Mouse (Mus musculus) MEL (cell line): ENCODE measurements around the gene Rnf223. TPM values are rescaled to one million over a fixed set of nuclear protein-coding genes. Genes with fewer than 3 reads are reported as not detected.

ENCODE experiments used
- polyA plus RNA-seq, 2 experiments: library from polyadenylated mRNA; stranded (reverse) in 1 of 2; unstranded in 1 of 2; fragments of >175 nt in 1 of 2; fragments of >200 nt in 1 of 2; gene quantifications; 2 replicates each; pipeline versions ENCODE4 v1.2.1 to v1.2.4; 2012; ENCODE audit warnings: low replicate concordance in 2 of 2, low read depth in 1 of 2; ENCODE audit not compliant: insufficient read length in 2 of 2, insufficient read depth in 1 of 2, missing spikeins in 1 of 2
- total RNA-seq: library from RNA; depleted of rRNA; stranded (reverse); fragments of 300-350 nt; gene quantifications from 2 replicates; pipeline ENCODE4 v1.2.3, GENCODE M21; 2012; rRNA removed

The Rnf223 gene
- total and polyA plus RNA-seq, 3 experiments: 0.65 to 2.5 TPM; not detected in 1

Other genes with a start within 250 kb of the Rnf223 start
- gene Pusl1, start 238.7 kb upstream of the Rnf223 start, total RNA-seq: 50.0 and 65.2 TPM in 2 replicates
- 10 to 100 TPM in 1 of 2 experiments, not detected in 1; 68.4 TPM for gene Pusl1, start 238.7 kb upstream of the Rnf223 start, polyA plus RNA-seq
- gene Acap3, start 238.7 kb upstream of the Rnf223 start, total RNA-seq: 17.6 and 24.5 TPM in 2 replicates
- gene Acap3, start 238.7 kb upstream of the Rnf223 start, polyA plus RNA-seq: 10 to 100 TPM in 1 of 2 experiments, not detected in 1; 39.1 TPM
- 120 and 121 TPM in 2 replicates for gene Ube2j2, start 186.7 kb upstream of the Rnf223 start, total RNA-seq
- gene Ube2j2, start 186.7 kb upstream of the Rnf223 start, polyA plus RNA-seq: 100 to 1,000 TPM in 1 of 2 experiments, not detected in 1; 172 TPM
- gene C1qtnf12, start 168.2 kb upstream of the Rnf223 start, total RNA-seq: 1.2 and 1.8 TPM in 2 replicates
- gene C1qtnf12, start 168.2 kb upstream of the Rnf223 start, polyA plus RNA-seq: 1 to 10 TPM in 1 of 2 experiments, not detected in 1; 2.9 TPM
- gene B3galt6, start 137.9 kb upstream of the Rnf223 start, total RNA-seq: 6.6 and 9.1 TPM in 2 replicates
- 1 to 10 TPM in 1 of 2 experiments, not detected in 1; 3.8 TPM for gene B3galt6, start 137.9 kb upstream of the Rnf223 start, polyA plus RNA-seq
- gene Sdf4, start 137.6 kb upstream of the Rnf223 start, total RNA-seq: 111 and 114 TPM in 2 replicates
- gene Sdf4, start 137.6 kb upstream of the Rnf223 start, polyA plus RNA-seq: 100 to 1,000 TPM in 1 of 2 experiments, not detected in 1; 117 TPM
- gene Tnfrsf4, start 116.7 kb upstream of the Rnf223 start, total RNA-seq: 1.6 and 1.7 TPM in 2 replicates
- gene Tnfrsf4, start 116.7 kb upstream of the Rnf223 start, polyA plus RNA-seq: 1 to 10 TPM in 1 of 2 experiments, not detected in 1; 2.7 TPM
- gene Tnfrsf18, start 104.3 kb upstream of the Rnf223 start, total RNA-seq: 13.6 and 16.2 TPM in 2 replicates
- 1 to 10 TPM in 1 of 2 experiments, not detected in 1; 9.3 TPM for gene Tnfrsf18, start 104.3 kb upstream of the Rnf223 start, polyA plus RNA-seq
- gene Ttll10, start 71.1 kb upstream of the Rnf223 start, total RNA-seq: not detected in 2 replicates
- gene Ttll10, start 71.1 kb upstream of the Rnf223 start, polyA plus RNA-seq: under 1 TPM in 1 of 2 experiments, not detected in 1; 0.11 TPM
- gene 9430015G10Rik, start 20.5 kb upstream of the Rnf223 start, total RNA-seq: 27.5 and 28.7 TPM in 2 replicates
- gene 9430015G10Rik, start 20.5 kb upstream of the Rnf223 start, polyA plus RNA-seq: 10 to 100 TPM in 1 of 2 experiments, not detected in 1; 52.9 TPM
- 13.7 and 19.3 TPM in 2 replicates for gene Agrn, start 67.0 kb downstream of the Rnf223 start, total RNA-seq
- gene Agrn, start 67.0 kb downstream of the Rnf223 start, polyA plus RNA-seq: 10 to 100 TPM in 1 of 2 experiments, not detected in 1; 43.0 TPM
- gene Isg15, start 70.3 kb downstream of the Rnf223 start, total RNA-seq: 3.8 and 5.4 TPM in 2 replicates
- gene Isg15, start 70.3 kb downstream of the Rnf223 start, polyA plus RNA-seq: 1 to 10 TPM in 1 of 2 experiments, not detected in 1; 4.8 TPM
- gene AW011738, start 72.8 kb downstream of the Rnf223 start, total RNA-seq: 1.9 and 3.2 TPM in 2 replicates
- 1 to 10 TPM in 1 of 2 experiments, not detected in 1; 3.8 TPM for gene AW011738, start 72.8 kb downstream of the Rnf223 start, polyA plus RNA-seq
- 0.10 and 0.19 TPM in 2 replicates for gene Perm1, start 85.4 kb downstream of the Rnf223 start, total RNA-seq
- 1 to 10 TPM in 1 of 2 experiments, not detected in 1; 1.8 TPM for gene Perm1, start 85.4 kb downstream of the Rnf223 start, polyA plus RNA-seq
- gene Plekhn1, start 104.3 kb downstream of the Rnf223 start, total RNA-seq: 9.4 and 11.8 TPM in 2 replicates
- 10 to 100 TPM in 1 of 2 experiments, not detected in 1; 20.0 TPM for gene Plekhn1, start 104.3 kb downstream of the Rnf223 start, polyA plus RNA-seq
- 164 and 172 TPM in 2 replicates for gene Noc2l, start 105.5 kb downstream of the Rnf223 start, total RNA-seq
- gene Noc2l, start 105.5 kb downstream of the Rnf223 start, polyA plus RNA-seq: 100 to 1,000 TPM; 122 to 234 TPM
- 1.7 and 2.0 TPM in 2 replicates for gene Samd11, start 125.1 kb downstream of the Rnf223 start, total RNA-seq
- 1 to 10 TPM in 1 of 2 experiments, not detected in 1; 4.1 TPM for gene Samd11, start 125.1 kb downstream of the Rnf223 start, polyA plus RNA-seq
- gene Vmn2r-ps159, start 200.6 kb downstream of the Rnf223 start, total RNA-seq: not detected in 2 replicates
- gene Vmn2r-ps159, start 200.6 kb downstream of the Rnf223 start, polyA plus RNA-seq: not detected